Mouse (Mus musculus) large intestine, adult 2 months (tissue): ENCODE results near the gene Arf6. TPM values are rescaled to one million over a fixed set of nuclear protein-coding genes. Genes with fewer than 3 reads are reported as not detected.
A peak's percentile ranks its signal among the peaks of the same experiment; 100 is the strongest.
"Not testable (repeated sequence)": the region's sequence is repeated elsewhere in the genome, so short reads cannot be mapped to it uniquely, and the experiment has no call there.

Experiments used
- DNase-seq: peaks from one replicate; pipeline ENCODE4 v3.0.0-alpha.2; 2012; ENCODE audit warnings: low read depth, low spot score
- WGBS: fragments of 180-500 bp; shearing (Covaris S2); methylation state at CpG from one replicate; pipeline ENCODE4 v1.1.7; 2018; 5-methylcytosine and 5-hydroxymethylcytosine counted together
- polyA plus RNA-seq: library from polyadenylated mRNA; depleted of rRNA; stranded (reverse); fragments of >200 nt; gene quantifications from 2 replicates; pipeline ENCODE4 v1.2.3, GENCODE M21; 2012

The Arf6 gene
- polyA plus RNA-seq, 1 experiment = 222 TPM

- under 1% methylated on average over 42 of the region's 42 CpGs for WGBS
- no peak for DNase-seq
These were observed 881 bp downstream of the Arf6 start for GRCm38 (mm10) chr12:69372731-69373331.

- WGBS = 8% methylated on average over 11 of the region's 11 CpGs
- no peak for DNase-seq
These were observed 2.2 kb downstream of the Arf6 start for GRCm38 (mm10) chr12:69373850-69374766.

- 53% methylated on average over 2 of the region's 2 CpGs for WGBS
- DNase-seq = no peak
These were observed 4.2 kb downstream of the Arf6 start for GRCm38 (mm10) chr12:69376132-69376531.

GRCm38 (mm10) chr12:69377188-69377587 is 5.2 kb downstream of the Arf6 start:
- 39% methylated on average over 1 of the region's 1 CpGs for WGBS
- no peak for DNase-seq

- WGBS = 77% methylated on average over 6 of the region's 6 CpGs
- DNase-seq = not testable (repeated sequence)
These were observed 5.7 kb downstream of the Arf6 start for GRCm38 (mm10) chr12:69377636-69378035.

- no peak for DNase-seq
- WGBS = 82% methylated on average over 11 of the region's 11 CpGs
These were observed 6.9 kb downstream of the Arf6 start for GRCm38 (mm10) chr12:69378558-69379454.

GRCm38 (mm10) chr12:69382880-69383279 is 10.9 kb downstream of the Arf6 start:
- DNase-seq = no peak
- WGBS = 95% methylated on average over 1 of the region's 1 CpGs

GRCm38 (mm10) chr12:69384606-69385005 is 12.7 kb downstream of the Arf6 start:
- WGBS = 94% methylated on average over 5 of the region's 5 CpGs
- no peak for DNase-seq

- no peak for DNase-seq
- 68% methylated on average over 6 of the region's 6 CpGs for WGBS
These were observed 13.8 kb downstream of the Arf6 start for GRCm38 (mm10) chr12:69385542-69386280.

GRCm38 (mm10) chr12:69386281-69386732 is 14.4 kb downstream of the Arf6 start:
- WGBS = 79% methylated on average over 12 of the region's 12 CpGs
- not testable (repeated sequence) for DNase-seq

GRCm38 (mm10) chr12:69388321-69388869 is 16.4 kb downstream of the Arf6 start:
- WGBS = 92% methylated on average over 10 of the region's 10 CpGs
- DNase-seq = no peak

GRCm38 (mm10) chr12:69389273-69389938 is 17.5 kb downstream of the Arf6 start:
- 61% methylated on average over 7 of the region's 7 CpGs for WGBS
- DNase-seq = no peak

- WGBS = 45% methylated on average over 7 of the region's 7 CpGs
- DNase-seq = peak; percentile 58
These were observed 18.2 kb downstream of the Arf6 start for GRCm38 (mm10) chr12:69390000-69390698.

- WGBS = 77% methylated on average over 10 of the region's 10 CpGs
- DNase-seq = no peak
These were observed 21.1 kb downstream of the Arf6 start for GRCm38 (mm10) chr12:69393076-69393475.

- DNase-seq = no peak
- WGBS = 92% methylated on average over 6 of the region's 6 CpGs
These were observed 22.5 kb downstream of the Arf6 start for GRCm38 (mm10) chr12:69394456-69394855.

- 90% methylated on average over 4 of the region's 4 CpGs for WGBS
- DNase-seq = no peak
These were observed 28.4 kb downstream of the Arf6 start for GRCm38 (mm10) chr12:69400367-69400766.

- no peak for DNase-seq
- 10% methylated on average over 2 of the region's 2 CpGs for WGBS
These were observed 28.9 kb downstream of the Arf6 start for GRCm38 (mm10) chr12:69400871-69401286.

- no peak for DNase-seq
- 65% methylated on average over 9 of the region's 9 CpGs for WGBS
These were observed 30.1 kb downstream of the Arf6 start for GRCm38 (mm10) chr12:69402100-69402499.
